Mouse (Mus musculus) limb, embryonic 14.5 days (tissue): ENCODE data around the gene Ltf. TPM values are rescaled to one million over a fixed set of nuclear protein-coding genes. Genes with fewer than 3 reads are reported as not detected.

Source experiments
- ATAC-seq: fragments of 200-750 bp; cut with Nextera tagmentation; 2 replicates; pipeline ENCODE4 v1.8.0; 2017; ENCODE audit warnings: low read depth, moderate number of reproducible peaks, moderate TSS enrichment; ENCODE audit not compliant: low FRiP score
- DNase-seq: peaks from one replicate; pipeline ENCODE4 v3.0.0-alpha.2; 2015; ENCODE audit warnings: low spot score
- H3K27ac ChIP-seq: fragments of 300-500 bp; sonication (generic); replicated peaks from 2 replicates; pipeline ENCODE4 v1.5.1; 2014; ENCODE audit warnings: low read depth, mild to moderate bottlenecking, low read length, moderate library complexity, mixed read lengths
- H3K27me3 ChIP-seq: fragments of 300-500 bp; sonication (generic); 2 replicates; pipeline ENCODE4 v1.6.1; 2014; ENCODE audit warnings: low read length, mixed read lengths; ENCODE audit not compliant: control insufficient read depth, insufficient read depth
- H3K36me3 ChIP-seq: fragments of 300-500 bp; sonication (generic); 2 replicates; pipeline ENCODE4 v1.6.1; 2014; ENCODE audit warnings: mild to moderate bottlenecking, low read length, moderate library complexity, mixed read lengths; ENCODE audit not compliant: control insufficient read depth, insufficient read depth
- H3K4me1 ChIP-seq: fragments of 300-500 bp; sonication (generic); 2 replicates; pipeline ENCODE4 v1.6.1; 2014; ENCODE audit warnings: antibody characterized with exemption, low read length, mixed read lengths; ENCODE audit not compliant: control insufficient read depth, insufficient read depth
- H3K4me2 ChIP-seq: fragments of 300-500 bp; sonication (generic); replicated peaks from 2 replicates; pipeline ENCODE4 v1.6.1; 2014; ENCODE audit warnings: low read depth, mild to moderate bottlenecking, low read length, moderate library complexity; ENCODE audit not compliant: severe bottlenecking
- H3K4me3 ChIP-seq: fragments of 300-500 bp; sonication (generic); replicated peaks from 2 replicates; pipeline ENCODE4 v1.5.1; 2014; ENCODE audit warnings: low read length
- H3K9ac ChIP-seq: fragments of 300-500 bp; sonication (generic); 2 replicates; pipeline ENCODE4 v1.6.1; 2014; ENCODE audit warnings: mild to moderate bottlenecking, low read depth, low read length, moderate library complexity; ENCODE audit not compliant: severe bottlenecking
- H3K9me3 ChIP-seq: fragments of 300-500 bp; sonication (generic); 2 replicates; pipeline ENCODE4 v1.6.1; 2016; ENCODE audit warnings: low read length; ENCODE audit not compliant: control insufficient read depth
- POLR2A ChIP-seq: fragments of 200-500 bp; IDR thresholded peaks from 2 replicates; pipeline ENCODE4 v1.8.0; 2012; ENCODE audit warnings: inconsistent platforms, mild to moderate bottlenecking, moderate library complexity, borderline replicate concordance; ENCODE audit not compliant: insufficient read depth, insufficient read length; ENCODE audit errors: extremely low read depth
- WGBS: fragments of 180-500 bp; shearing (Covaris S2); extraction: QIAGEN DNeasy Blood & Tissue Kit; methylation state at CpG from one replicate; pipeline ENCODE4 v1.1.7; 2014; 5-methylcytosine and 5-hydroxymethylcytosine counted together
- polyA plus RNA-seq, 2 experiments: library from polyadenylated mRNA; depleted of rRNA in 1 of 2; stranded (reverse) in 1 of 2; unstranded in 1 of 2; fragments of >200 nt; fragmentation: Nextera tagmentation in 1 of 2; extraction: Ambion mirVana in 1 of 2; gene quantifications; 2 replicates each; pipeline versions ENCODE4 v1.2.1 to v1.2.3; 2012 to 2014

Gene Ltf
- polyA plus RNA-seq, 2 experiments: 0.44 to 1.4 TPM

- no peak for TF ChIP-seq POLR2A
- ATAC-seq (no peak), DNase-seq (no peak)
- Histone ChIP-seq H3K4me3 (no peak overlapping the region), H3K9me3 (no peaks in the 10 kb centered on the region), H3K27ac (no peak overlapping the region), H3K9ac (no peak overlapping the region), H3K27me3 (no peaks in the 10 kb centered on the region), H3K4me2 (no peak overlapping the region), H3K4me1 (peaks cover 7% of the 10 kb centered on the region; the same call in 1 of the 2 replicates), H3K36me3 (no peaks in the 10 kb centered on the region)
- WGBS: 79% methylated on average over 9 of the region's 9 CpGs
Measured at GRCm38 (mm10) chr9:111054923-111055322, 35.9 kb downstream of the Ltf start.

GRCm38 (mm10) chr9:111055800-111056518 is 36.9 kb downstream of the Ltf start:
- H3K4me3 ChIP-seq: peak overlapping the region; percentile 35
- no peak overlapping the region for H3K9ac ChIP-seq
- H3K27me3 ChIP-seq: no peaks in the 10 kb centered on the region
- H3K9me3 ChIP-seq: no peaks in the 10 kb centered on the region
- no peaks in the 10 kb centered on the region for H3K36me3 ChIP-seq
- DNase-seq (no peak), ATAC-seq (no peak)
- H3K4me2 ChIP-seq: peak overlapping the region; percentile 60
- 58% methylated on average over 29 of the region's 29 CpGs for WGBS
- no peak for TF ChIP-seq POLR2A
- no peak overlapping the region for H3K27ac ChIP-seq
- peaks cover 7% of the 10 kb centered on the region; the same call in 1 of the 2 replicates for H3K4me1 ChIP-seq

DNA sequence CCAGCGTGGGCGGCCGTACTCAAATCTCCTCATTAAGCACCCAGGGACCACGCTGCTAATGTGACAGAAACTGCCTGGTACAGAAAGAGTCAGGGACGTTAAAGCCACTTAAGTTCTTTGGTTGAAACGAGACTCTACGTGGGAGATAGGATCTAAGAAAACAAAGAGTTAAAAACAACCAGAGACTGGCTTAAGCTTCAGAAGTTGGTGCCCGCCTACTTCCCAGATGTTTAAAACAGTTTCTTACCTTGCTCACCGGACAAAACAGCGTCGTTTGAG is 37.4 kb downstream of the Ltf start:
- H3K4me2 ChIP-seq: peak overlapping the region; percentile 60
- no peaks in the 10 kb centered on the region for H3K27me3 ChIP-seq
- TF ChIP-seq POLR2A: no peak
- H3K4me1 ChIP-seq: peaks cover 7% of the 10 kb centered on the region; the same call in 1 of the 2 replicates
- no peak overlapping the region for H3K27ac ChIP-seq
- peak overlapping the region; percentile 35 for H3K4me3 ChIP-seq
- WGBS: 7% methylated on average over 11 of the region's 11 CpGs
- no peaks in the 10 kb centered on the region for H3K9me3 ChIP-seq
- ATAC-seq: no peak
- DNase-seq: no peak
- no peaks in the 10 kb centered on the region for H3K36me3 ChIP-seq
- H3K9ac ChIP-seq: peak overlapping the region; percentile 44; the same call in 1 of the 2 replicates

DNA sequence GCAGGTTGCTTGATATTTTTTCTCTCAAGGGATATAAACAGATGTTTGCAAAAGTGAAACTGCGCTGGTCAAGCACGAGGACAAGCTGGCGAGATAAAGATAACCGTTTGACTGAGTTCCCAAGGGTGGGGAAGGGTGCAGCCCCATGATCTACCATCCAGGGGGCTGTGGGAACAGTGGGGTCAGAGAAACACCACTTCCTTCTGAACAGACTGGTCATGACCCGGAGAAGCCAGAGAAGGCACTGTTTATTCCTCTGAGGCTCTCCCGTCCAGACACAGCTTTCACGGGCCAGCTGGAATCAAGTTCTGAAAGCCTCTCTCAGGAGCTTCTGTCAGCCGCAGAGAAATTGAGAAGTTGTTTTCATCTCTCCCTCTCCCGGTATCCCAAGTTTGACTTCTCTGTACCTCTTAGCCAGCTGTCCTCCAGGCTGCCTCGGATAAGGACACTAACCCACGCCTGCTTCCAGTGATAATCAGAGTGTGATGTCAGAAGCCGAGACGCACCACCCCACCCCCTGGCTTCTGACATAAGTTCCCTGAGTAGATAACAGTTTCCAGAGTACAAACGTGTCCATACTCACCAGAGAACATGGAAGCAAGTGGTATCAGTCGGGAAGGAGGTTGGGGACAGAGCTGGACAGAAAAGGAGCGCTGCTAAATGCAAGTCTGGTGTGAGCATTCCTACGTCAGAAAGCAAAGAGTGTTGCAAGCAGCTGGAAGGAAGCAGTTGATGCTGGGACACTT is 37.9 kb downstream of the Ltf start, which contains the start of gene Ccrl2:
Ccrl2 (minus strand) TSS at position 722 of the 746 bp plus-strand sequence.
- WGBS: 20% methylated on average over 17 of the region's 17 CpGs
- no peak for DNase-seq
- H3K4me3 ChIP-seq: peak within 1 kb of the TSS; percentile 35
- peaks cover 7% of the 10 kb centered on the region; the same call in 1 of the 2 replicates for H3K4me1 ChIP-seq
- peak within 1 kb of the TSS; percentile 60 for H3K4me2 ChIP-seq
- ATAC-seq: peak; percentile 12; the same call in 1 of the 2 replicates
- no peaks in the 10 kb centered on the region for H3K27me3 ChIP-seq
- H3K9me3 ChIP-seq: no peaks in the 10 kb centered on the region
- no peaks in the 10 kb centered on the region for H3K36me3 ChIP-seq
- TF ChIP-seq POLR2A: no peak
- no peak within 1 kb of the TSS for H3K27ac ChIP-seq
- peak within 1 kb of the TSS; percentile 44 for H3K9ac ChIP-seq

GRCm38 (mm10) chr9:111057544-111058370 is 38.7 kb downstream of the Ltf start:
- Histone ChIP-seq H3K9ac (no peak overlapping the region), H3K4me3 (no peak overlapping the region), H3K27ac (no peak overlapping the region), H3K4me1 (peaks cover 7% of the 10 kb centered on the region; the same call in 1 of the 2 replicates), H3K9me3 (no peaks in the 10 kb centered on the region), H3K4me2 (peak overlapping the region; percentile 60; the same call in 1 of the 2 replicates), H3K27me3 (no peaks in the 10 kb centered on the region), H3K36me3 (no peaks in the 10 kb centered on the region)
- TF ChIP-seq POLR2A: no peak
- WGBS: 58% methylated on average over 14 of the region's 14 CpGs
- ATAC-seq (no peak), DNase-seq (no peak)
